Mouse (Mus musculus) B cell, adult 62 days (primary cell): ENCODE data around the gene Stn1. TPM values are rescaled to one million over a fixed set of nuclear protein-coding genes. Genes with fewer than 3 reads are reported as not detected.

Experiments
- total RNA-seq: library from RNA; stranded (reverse); gene quantifications from 4 replicates; pipeline ENCODE4 v1.2.4, GENCODE M21; 2023

The Stn1 gene
- 16.9 to 20.4 TPM (median 17.4 TPM) in 4 replicates for total RNA-seq

GRCm38 (mm10) chr19:47537300-47537792, at the start of gene Stn1:
Gene Stn1 (minus strand): TSS chr19:47537507.

GRCm38 (mm10) chr19:47579225-47579787, 42.0 kb upstream of the Stn1 start, which contains the start of gene Slk:
Gene Slk (plus strand): TSS chr19:47579678.

GRCm38 (mm10) chr19:47464304-47465241, 72.7 kb downstream of the Stn1 start, which contains the start of gene Sh3pxd2a:
Gene Sh3pxd2a (minus strand): TSS chr19:47464401.

Other genes with a start within 250 kb of the Stn1 start
- 80.2 to 91.0 TPM (median 85.4 TPM) in 4 replicates for gene Sh3pxd2a, start 73.1 kb downstream of the Stn1 start, total RNA-seq
- gene Slk, start 42.2 kb upstream of the Stn1 start, total RNA-seq = 37.0 to 43.6 TPM (median 41.2 TPM) in 4 replicates
- 0.09 TPM in 1 of 4 replicates, not detected in the others for gene Col17a1, start 154.6 kb upstream of the Stn1 start, total RNA-seq
- gene Sfr1, start 194.2 kb upstream of the Stn1 start, total RNA-seq = 97.7 to 107 TPM (median 99.9 TPM) in 4 replicates